Mouse (Mus musculus) spleen, adult 2 months (tissue): ENCODE results near the gene Nos1ap.

ENCODE experiments used
- CTCF ChIP-seq: fragments of 200-500 bp; IDR thresholded peaks from 2 replicates; pipeline ENCODE4 v1.5.1; 2011; ENCODE audit warnings: mild to moderate bottlenecking, inconsistent platforms; ENCODE audit not compliant: insufficient read depth, insufficient read length, insufficient replicate concordance; ENCODE audit errors: extremely low read depth
- POLR2A ChIP-seq: fragments of 200-500 bp; IDR thresholded peaks from 2 replicates; pipeline ENCODE4 v1.6.1; 2011; ENCODE audit warnings: low read depth, low read length, inconsistent platforms

DNA sequence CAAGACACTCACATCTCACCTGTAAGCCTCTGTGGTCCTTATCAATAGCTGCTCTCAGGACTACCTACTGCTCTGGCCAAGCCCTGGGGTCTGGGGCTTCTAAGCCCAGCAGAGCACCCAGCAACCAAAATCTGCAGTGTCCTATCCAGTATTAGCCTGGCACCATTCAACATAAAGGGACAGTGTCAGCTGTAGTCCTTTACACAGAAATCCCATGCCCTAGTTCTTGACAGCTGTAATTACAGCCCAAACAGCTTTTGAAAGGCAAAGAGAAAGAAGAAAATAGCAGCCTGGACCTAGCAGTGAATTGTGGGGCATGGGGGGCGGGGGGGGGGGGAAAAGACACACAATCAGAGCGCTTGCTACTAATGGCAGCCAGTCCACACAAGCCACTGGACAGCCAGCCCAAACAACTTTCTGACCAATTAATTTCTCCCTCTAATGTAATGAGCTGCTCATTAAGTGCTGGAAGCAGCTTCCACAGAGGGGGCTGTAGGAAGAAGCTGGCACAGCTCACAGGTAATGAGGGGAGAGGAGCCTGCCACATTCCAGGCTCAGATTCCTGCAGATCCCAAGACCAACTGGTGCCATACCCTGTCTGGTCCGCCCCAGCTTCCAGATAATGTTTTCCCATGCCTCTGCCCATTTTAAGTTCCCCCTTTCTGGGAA lies 77.1 kb downstream of the Nos1ap start:
- no peak for TF ChIP-seq POLR2A
- TF ChIP-seq CTCF, result no peak
